Mouse (Mus musculus) gastrocnemius, adult 8-10 months (tissue): Measurements from ENCODE around the gene Slc25a31. TPM values are rescaled to one million over a fixed set of nuclear protein-coding genes. Genes with fewer than 3 reads are reported as not detected.
A peak's percentile ranks its signal among the peaks of the same experiment; 100 is the strongest.

Experiments used
- DNase-seq, 2 experiments: peaks; one replicate each; pipeline ENCODE4 v3.0.0; 2022; ENCODE audit warnings: low spot score in 2 of 2
- total RNA-seq, 4 experiments: library from RNA; stranded (reverse); gene quantifications; 2 replicates each; pipeline ENCODE4 v1.2.4; 2022

Gene Slc25a31
- total RNA-seq, 4 experiments from 2014 or later, result not detected

DNA sequence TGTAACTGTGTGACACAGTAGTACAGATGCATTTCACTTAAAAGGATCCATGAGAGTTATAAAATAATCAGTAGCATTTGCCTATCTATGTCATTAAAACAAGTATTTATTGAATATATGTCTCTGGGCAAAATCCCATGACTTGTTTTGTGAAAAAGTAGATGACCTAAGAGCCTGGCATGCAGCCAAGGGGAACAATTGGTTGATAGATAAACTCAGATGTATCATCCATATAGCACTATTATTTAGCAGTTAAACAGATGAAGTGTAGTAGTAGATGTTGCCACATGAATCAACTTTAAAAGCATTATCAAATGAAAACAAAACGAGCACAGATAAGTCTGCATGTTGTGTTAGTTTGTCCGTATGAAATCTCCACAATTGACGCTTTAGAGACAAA, 10.4 kb downstream of the Slc25a31 start:
- no peak for DNase-seq

DNA sequence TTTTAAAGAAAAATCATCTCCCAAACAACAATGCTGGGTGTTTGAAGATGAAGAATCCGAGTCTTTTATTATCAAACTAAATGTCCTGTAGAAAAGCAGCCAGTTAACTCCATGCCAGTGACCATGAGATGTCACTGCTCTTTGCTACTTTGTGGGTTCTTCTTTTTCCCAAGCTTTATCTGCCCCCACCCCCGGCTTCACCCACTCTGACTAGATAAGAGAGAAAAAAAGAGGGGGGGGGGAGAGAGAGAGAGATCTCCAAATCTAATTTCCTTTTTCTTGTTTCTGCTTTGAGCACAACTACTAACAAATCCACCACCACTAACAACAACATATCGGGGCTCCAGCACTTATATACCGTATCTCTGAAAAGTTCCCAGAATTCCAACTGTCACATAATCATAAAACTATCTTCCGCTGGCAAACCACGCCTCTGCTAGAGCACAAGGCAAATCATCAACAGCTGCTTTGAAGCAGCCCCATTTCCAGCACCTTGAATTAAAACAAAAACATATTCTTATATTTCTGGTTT, 29.8 kb downstream of the Slc25a31 start:
- no peak for DNase-seq

DNA sequence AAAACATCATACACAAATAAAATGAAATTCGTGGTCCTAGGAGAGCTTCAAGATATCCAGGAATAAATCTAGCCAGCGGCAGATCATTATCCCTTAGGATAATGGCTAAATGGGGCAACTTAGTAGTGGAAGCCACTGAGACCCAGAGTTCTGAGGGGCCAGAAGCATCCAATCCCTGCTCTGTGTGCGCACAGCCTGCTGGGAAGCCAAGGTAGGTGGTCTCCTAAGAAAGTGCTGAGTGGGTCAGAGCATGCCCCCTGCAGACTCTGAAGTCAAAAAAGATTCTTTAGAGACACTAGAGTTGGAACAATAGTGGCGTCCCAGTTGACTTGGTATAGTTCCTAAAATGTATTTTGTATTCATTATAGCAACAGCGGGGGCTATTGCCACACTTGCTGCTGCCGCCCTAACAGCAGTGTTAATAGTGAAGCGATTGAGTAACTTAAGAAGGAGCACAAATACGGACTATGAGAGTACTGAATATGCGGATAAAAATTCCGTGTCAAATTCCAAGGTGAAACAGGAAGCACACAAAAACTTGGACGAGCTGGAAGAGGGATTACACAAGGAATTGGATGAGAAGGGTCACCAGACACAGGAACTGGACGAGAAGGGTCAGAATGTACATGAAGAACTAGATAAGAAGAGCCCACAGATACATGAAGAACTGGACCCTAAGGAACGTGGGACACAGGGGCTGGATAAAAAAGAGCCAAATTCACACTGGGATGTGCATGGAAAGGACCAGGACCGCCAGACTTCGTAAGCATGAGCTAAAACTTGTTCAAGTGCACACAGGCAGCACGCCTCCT, 35.6 kb downstream of the Slc25a31 start, which contains the start of gene Hspa4l:
Gene Hspa4l, plus strand, starts transcription at position 472 of the 812 bp plus-strand sequence.
- no peak for DNase-seq

DNA sequence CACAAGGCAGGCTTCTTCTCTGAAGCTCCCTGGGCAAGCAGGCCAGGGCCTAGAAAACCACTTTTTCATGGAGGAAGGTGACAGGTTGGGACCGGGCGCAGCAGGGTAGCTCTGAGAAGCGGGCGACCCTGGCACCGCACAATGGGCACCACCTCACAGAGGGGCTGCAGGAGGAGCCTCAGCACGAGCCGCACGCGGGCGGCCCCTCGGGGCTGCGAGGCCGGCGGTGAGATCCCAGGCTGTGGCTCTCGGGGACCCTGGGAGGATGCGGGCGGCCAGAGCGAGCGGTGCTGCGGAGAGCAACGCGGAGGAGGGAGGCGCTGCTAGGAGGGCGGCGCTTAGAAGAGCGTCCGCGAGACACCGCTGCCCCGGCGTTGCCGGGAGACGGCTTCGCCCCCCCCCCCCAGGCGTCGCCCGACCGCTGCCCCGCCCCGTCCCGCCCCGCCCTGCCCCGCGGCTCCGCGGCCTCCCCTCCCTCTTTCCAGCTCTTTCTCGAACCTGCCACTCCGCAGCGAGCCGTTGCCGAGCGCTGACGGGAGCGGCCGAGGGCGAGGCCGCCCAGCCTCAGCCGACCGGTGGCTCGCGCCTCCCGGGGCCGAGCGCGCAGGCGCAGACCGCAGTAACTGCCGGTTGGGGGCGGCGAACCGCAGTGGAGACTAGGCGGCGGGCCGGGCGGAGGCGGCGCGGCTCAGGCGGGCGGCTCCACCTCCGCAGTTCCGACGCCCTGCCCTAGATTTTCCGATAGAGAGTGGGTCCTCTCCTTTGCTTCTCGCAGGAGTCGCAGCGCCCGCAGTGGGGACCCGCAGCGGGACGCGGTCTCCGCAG, 36.4 kb downstream of the Slc25a31 start:
- peak; percentile 77 to 87 for DNase-seq

DNA sequence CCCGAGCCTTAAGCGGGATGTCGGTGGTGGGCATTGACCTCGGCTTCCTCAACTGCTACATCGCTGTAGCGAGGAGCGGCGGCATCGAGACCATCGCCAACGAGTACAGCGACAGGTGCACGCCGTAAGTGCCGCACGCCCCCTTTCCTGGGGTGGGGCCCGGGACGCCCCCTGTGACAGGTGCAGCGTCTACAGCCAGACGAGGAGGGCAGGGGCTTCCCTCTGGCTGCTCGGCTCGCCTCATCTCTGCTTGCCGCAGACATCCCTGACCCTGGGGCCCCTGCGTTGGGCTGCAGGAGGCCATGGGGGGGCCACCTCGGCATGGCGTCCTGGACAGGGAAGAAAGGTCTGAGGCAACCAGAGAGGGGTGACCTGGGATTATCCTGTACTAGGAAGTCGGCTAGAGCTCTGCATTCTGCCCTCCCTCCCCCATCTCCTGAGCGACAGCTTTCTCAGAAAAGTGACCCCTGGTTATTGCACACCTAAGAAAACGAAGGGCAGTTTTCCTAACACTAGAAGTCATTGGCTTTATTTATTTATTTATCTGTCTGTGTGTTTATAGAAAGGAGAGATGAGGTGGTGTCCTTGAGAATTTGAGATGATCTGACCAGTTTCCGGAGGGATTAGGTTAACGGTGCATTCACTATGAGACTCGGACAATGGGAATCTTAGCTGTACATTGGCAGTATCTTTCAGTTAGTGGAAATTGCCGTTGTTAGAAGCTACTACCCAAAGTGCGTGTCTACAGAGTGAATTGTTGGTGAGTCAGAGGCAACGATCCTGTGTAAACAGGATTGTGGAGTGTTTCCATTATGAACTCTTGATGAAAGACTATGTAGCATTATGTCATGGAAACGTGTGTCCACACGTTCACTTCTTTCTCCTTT, 37.2 kb downstream of the Slc25a31 start:
- DNase-seq, result no peak

DNA sequence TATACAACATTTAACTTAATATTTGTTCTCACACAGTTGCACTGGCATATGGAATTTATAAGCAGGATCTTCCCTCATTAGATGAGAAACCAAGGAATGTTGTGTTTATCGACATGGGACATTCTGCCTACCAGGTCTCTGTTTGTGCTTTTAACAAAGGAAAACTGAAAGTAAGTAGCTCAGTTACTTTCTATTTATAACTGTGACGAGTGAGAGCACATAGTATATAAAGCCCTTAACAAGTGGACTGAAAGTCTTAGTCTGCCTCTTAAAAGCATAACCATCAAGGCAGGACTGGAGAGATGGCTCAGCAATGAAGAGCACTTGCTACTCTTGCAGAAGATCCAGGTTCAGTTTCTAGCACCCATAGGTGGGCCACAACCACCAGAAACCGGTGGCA, 52.1 kb downstream of the Slc25a31 start:
- DNase-seq, result no peak

DNA sequence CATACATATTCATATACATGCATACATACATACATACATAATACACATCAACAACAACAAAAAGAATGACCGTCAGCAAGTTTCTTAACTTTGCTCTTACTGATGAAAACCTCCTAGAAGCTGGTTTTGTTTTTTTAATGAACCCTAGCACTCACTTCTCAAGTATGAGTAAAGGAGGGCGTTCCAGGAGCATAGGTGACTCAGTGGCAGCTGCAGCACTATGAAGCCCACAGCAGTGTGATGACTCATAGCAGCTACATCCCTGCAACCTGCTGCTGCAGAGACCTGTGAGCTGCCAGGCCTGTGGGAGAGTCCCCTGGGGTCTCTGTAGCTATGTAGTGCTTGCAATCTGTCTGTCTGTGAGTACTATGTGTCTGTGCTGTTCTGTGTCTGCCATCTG, 52.7 kb downstream of the Slc25a31 start:
- no peak for DNase-seq

Other genes with a start within 250 kb of the Slc25a31 start
- gene Intu, start 177.6 kb upstream of the Slc25a31 start, total RNA-seq, result 1 to 10 TPM; 1.3 to 3.6 (median 1.6) TPM
- 1 to 10 TPM; 3.7 to 7.8 (median 5.1) TPM for gene Hspa4l, start 35.6 kb downstream of the Slc25a31 start, total RNA-seq
- gene Plk4, start 91.2 kb downstream of the Slc25a31 start, total RNA-seq, result under 1 TPM; 0.41 to 0.48 (median 0.44) TPM
- gene Mfsd8, start 138.0 kb downstream of the Slc25a31 start, total RNA-seq, result 10 to 100 TPM; 16.1 to 22.2 (median 18.2) TPM
- gene Abhd18, start 138.1 kb downstream of the Slc25a31 start, total RNA-seq, result 10 to 100 TPM in 3 of 4 experiments, 1 to 10 TPM in 1; 9.1 to 18.1 (median 13.6) TPM
- gene 1700034I23Rik, start 193.7 kb downstream of the Slc25a31 start, total RNA-seq, result not detected
- gene Larp1b, start 241.0 kb downstream of the Slc25a31 start, total RNA-seq, result 10 to 100 TPM; 65.0 to 76.0 (median 69.7) TPM